Mouse (Mus musculus) frontal cortex, postnatal 14 days (tissue): ENCODE results near the gene Gm17267.
"Not testable (repeated sequence)": the region's sequence is repeated elsewhere in the genome, so short reads cannot be mapped to it uniquely, and the experiment has no call there.

Source experiments
- DNase-seq, 2 experiments: peaks; one replicate each; pipeline ENCODE4 v3.0.0; 2022; ENCODE audit warnings: low spot score in 2 of 2

Gene Gm17267

GRCm38 (mm10) chrX:126017257-126017656, at the start of gene Gm17267:
Gene Gm17267 (plus strand): TSS chrX:126017557.
- not testable (repeated sequence) for DNase-seq
